Mouse (Mus musculus) ES-Bruce4 (cell line): ENCODE data around the gene Tbc1d2b.

Experiments
- CTCF ChIP-seq: IDR thresholded peaks from one replicate; pipeline ENCODE4 v1.8.1; 2011; ENCODE audit warnings: low read depth, low read length
- EP300 ChIP-seq: IDR thresholded peaks from 2 replicates; pipeline ENCODE4 v1.6.1; 2011; ENCODE audit warnings: low read depth, low read length; ENCODE audit not compliant: insufficient read depth
- POLR2A ChIP-seq: IDR thresholded peaks from one replicate; pipeline ENCODE4 v1.8.1; 2011; ENCODE audit warnings: low read length; ENCODE audit not compliant: insufficient read depth

DNA sequence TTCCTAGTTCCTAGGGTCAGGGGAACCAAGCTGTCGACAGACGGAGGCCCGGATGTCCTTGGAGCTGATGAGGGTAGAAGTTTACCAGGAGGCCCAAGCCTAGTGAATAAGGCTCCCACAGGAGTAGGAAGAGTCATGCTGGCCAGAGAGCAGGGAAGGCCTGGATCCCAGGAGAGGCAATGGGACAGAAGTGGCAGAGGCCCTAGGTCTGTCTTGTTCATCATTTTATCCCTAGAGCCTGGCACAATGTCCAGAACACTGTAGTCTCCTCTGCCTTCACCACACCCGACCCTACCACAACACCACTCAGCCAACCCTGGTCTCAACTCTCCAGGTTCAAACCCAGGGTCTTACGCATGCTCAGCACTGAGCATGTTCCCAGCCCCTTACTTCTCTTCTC, 5.3 kb upstream of the Tbc1d2b start:
- TF ChIP-seq CTCF (no peak), POLR2A (no peak), EP300 (no peak)
